Mouse (Mus musculus) embryonic facial prominence, embryonic 11.5 days (tissue): ENCODE measurements around the gene Kncn. TPM values are rescaled to one million over a fixed set of nuclear protein-coding genes. Genes with fewer than 3 reads are reported as not detected.

Experiments
- ATAC-seq: fragments of 200-750 bp; cut with Nextera tagmentation; replicated peaks from 2 replicates; pipeline ENCODE4 v1.8.0; 2017; ENCODE audit warnings: low read depth; ENCODE audit not compliant: insufficient number of reproducible peaks, low FRiP score, low TSS enrichment
- DNase-seq: peaks from one replicate; pipeline ENCODE4 v3.0.0-alpha.2; 2015; ENCODE audit warnings: low spot score
- H3K27ac ChIP-seq: fragments of 300-500 bp; sonication (generic); replicated peaks from 2 replicates; pipeline ENCODE4 v1.5.1; 2014; ENCODE audit warnings: mild to moderate bottlenecking, low read depth, low read length, control low read depth
- H3K27me3 ChIP-seq: fragments of 300-500 bp; sonication (generic); 2 replicates; pipeline ENCODE4 v1.6.1; 2014; ENCODE audit warnings: mild to moderate bottlenecking, low read length, moderate library complexity, mixed read lengths; ENCODE audit not compliant: control insufficient read depth, insufficient read depth
- H3K36me3 ChIP-seq: fragments of 300-500 bp; sonication (generic); replicated peaks from 2 replicates; pipeline ENCODE4 v1.6.1; 2014; ENCODE audit warnings: low read depth, mild to moderate bottlenecking, low read length, moderate library complexity, mixed read lengths; ENCODE audit not compliant: control insufficient read depth, insufficient read depth
- H3K4me1 ChIP-seq: fragments of 300-500 bp; sonication (generic); 2 replicates; pipeline ENCODE4 v1.6.1; 2014; ENCODE audit warnings: low read length, mixed read lengths; ENCODE audit not compliant: control insufficient read depth, insufficient read depth
- H3K4me2 ChIP-seq: fragments of 300-500 bp; sonication (generic); 2 replicates; pipeline ENCODE4 v1.6.1; 2014; ENCODE audit warnings: low read depth, mild to moderate bottlenecking, control low read depth, low read length, moderate library complexity
- H3K4me3 ChIP-seq: fragments of 300-500 bp; sonication (generic); 2 replicates; pipeline ENCODE4 v1.5.1; 2014; ENCODE audit warnings: low read depth, low read length, control low read depth
- H3K9ac ChIP-seq: fragments of 300-500 bp; sonication (generic); replicated peaks from 2 replicates; pipeline ENCODE4 v1.6.1; 2014; ENCODE audit warnings: mild to moderate bottlenecking, control low read depth, low read length
- H3K9me3 ChIP-seq: fragments of 300-500 bp; sonication (generic); replicated peaks from 2 replicates; pipeline ENCODE4 v1.6.1; 2016; ENCODE audit warnings: mild to moderate bottlenecking, low read length, inconsistent platforms, mixed read lengths; ENCODE audit not compliant: control insufficient read depth
- WGBS: fragments of 180-500 bp; shearing (Covaris S2); extraction: QIAGEN DNeasy Blood & Tissue Kit; methylation state at CpG from one replicate; pipeline ENCODE4 v1.1.7; 2014; 5-methylcytosine and 5-hydroxymethylcytosine counted together
- polyA plus RNA-seq: library from polyadenylated mRNA; unstranded; fragments of >200 nt; fragmentation: Nextera tagmentation; extraction: Ambion mirVana; gene quantifications from 2 replicates; pipeline ENCODE4 v1.2.1, GENCODE M21; 2014

Kncn gene
- not detected in 2 replicates for polyA plus RNA-seq

- Histone ChIP-seq H3K9ac (no peak within 1 kb of the TSS), H3K27me3 (no peaks in the 10 kb centered on the region), H3K4me3 (no peak within 1 kb of the TSS), H3K36me3 (no peaks in the 10 kb centered on the region), H3K27ac (no peak within 1 kb of the TSS), H3K4me2 (no peak within 1 kb of the TSS), H3K4me1 (no peaks in the 10 kb centered on the region), H3K9me3 (no peaks in the 10 kb centered on the region)
- 70% methylated on average over 6 of the region's 6 CpGs for WGBS
- ATAC-seq (no peak), DNase-seq (no peak)
These were observed at the start of gene Kncn for GRCm38 (mm10) chr4:115884022-115884421. Gene Kncn (plus strand): TSS chr4:115884400.

- Histone ChIP-seq H3K4me1 (no peaks in the 10 kb centered on the region), H3K9me3 (no peaks in the 10 kb centered on the region), H3K27ac (no peak overlapping the region), H3K27me3 (no peaks in the 10 kb centered on the region), H3K36me3 (no peaks in the 10 kb centered on the region), H3K4me3 (no peak overlapping the region), H3K9ac (no peak overlapping the region), H3K4me2 (no peak overlapping the region)
- 66% methylated on average over 2 of the region's 2 CpGs for WGBS
- DNase-seq (no peak), ATAC-seq (no peak)
These were observed 48.6 kb upstream of the Kncn start for GRCm38 (mm10) chr4:115835576-115835975.

- WGBS, result 79% methylated on average over 4 of the region's 4 CpGs
- DNase-seq, result no peak
- no peaks in the 10 kb centered on the region for H3K36me3 ChIP-seq
- H3K27ac ChIP-seq, result no peak overlapping the region
- no peak overlapping the region for H3K4me3 ChIP-seq
- H3K4me1 ChIP-seq, result no peaks in the 10 kb centered on the region
- no peaks in the 10 kb centered on the region for H3K9me3 ChIP-seq
- no peak overlapping the region for H3K4me2 ChIP-seq
- no peak for ATAC-seq
- H3K9ac ChIP-seq, result no peak overlapping the region
- H3K27me3 ChIP-seq, result no peaks in the 10 kb centered on the region
These were observed 46.0 kb upstream of the Kncn start for GRCm38 (mm10) chr4:115838196-115838595.

- H3K27ac ChIP-seq, result no peak within 1 kb of the TSS
- no peaks in the 10 kb centered on the region for H3K4me1 ChIP-seq
- peak within 1 kb of the TSS; percentile 61 for H3K4me2 ChIP-seq
- peak within 1 kb of the TSS; percentile 51 for H3K4me3 ChIP-seq
- ATAC-seq, result peak; percentile 80
- 2% methylated on average over 48 of the region's 51 CpGs for WGBS
- H3K36me3 ChIP-seq, result no peaks in the 10 kb centered on the region
- H3K27me3 ChIP-seq, result no peaks in the 10 kb centered on the region
- DNase-seq, result peak; percentile 96
- H3K9ac ChIP-seq, result peak within 1 kb of the TSS; percentile 61
- H3K9me3 ChIP-seq, result no peaks in the 10 kb centered on the region
These were observed 45.2 kb upstream of the Kncn start, which contains the start of gene Mknk1 for GRCm38 (mm10) chr4:115838696-115839641. Gene Mknk1 (plus strand): TSS chr4:115839198.

- WGBS, result 48% methylated on average over 4 of the region's 4 CpGs
- H3K4me3 ChIP-seq, result no peak overlapping the region; the same call in 1 of the 2 replicates
- ATAC-seq (no peak), DNase-seq (peak; percentile 28)
- no peaks in the 10 kb centered on the region for H3K4me1 ChIP-seq
- no peaks in the 10 kb centered on the region for H3K9me3 ChIP-seq
- no peaks in the 10 kb centered on the region for H3K27me3 ChIP-seq
- H3K36me3 ChIP-seq, result no peaks in the 10 kb centered on the region
- no peak overlapping the region for H3K27ac ChIP-seq
- no peak overlapping the region for H3K9ac ChIP-seq
- no peak overlapping the region for H3K4me2 ChIP-seq
These were observed 44.2 kb upstream of the Kncn start for GRCm38 (mm10) chr4:115839956-115840355.

- H3K9ac ChIP-seq, result no peak overlapping the region
- no peak for DNase-seq
- 91% methylated on average over 4 of the region's 4 CpGs for WGBS
- H3K27me3 ChIP-seq, result no peaks in the 10 kb centered on the region
- no peak overlapping the region for H3K27ac ChIP-seq
- no peaks in the 10 kb centered on the region for H3K36me3 ChIP-seq
- H3K9me3 ChIP-seq, result no peaks in the 10 kb centered on the region
- H3K4me2 ChIP-seq, result no peak overlapping the region
- no peak overlapping the region for H3K4me3 ChIP-seq
- no peak for ATAC-seq
- H3K4me1 ChIP-seq, result no peaks in the 10 kb centered on the region
These were observed 43.4 kb upstream of the Kncn start for GRCm38 (mm10) chr4:115840842-115841241.

GRCm38 (mm10) chr4:115846656-115847055 is 37.5 kb upstream of the Kncn start:
- Histone ChIP-seq H3K9ac (no peak overlapping the region), H3K4me2 (no peak overlapping the region), H3K4me3 (no peak overlapping the region), H3K36me3 (no peaks in the 10 kb centered on the region), H3K9me3 (no peaks in the 10 kb centered on the region), H3K27me3 (no peaks in the 10 kb centered on the region), H3K27ac (no peak overlapping the region), H3K4me1 (no peaks in the 10 kb centered on the region)
- ATAC-seq, result no peak
- 43% methylated on average over 2 of the region's 2 CpGs for WGBS
- DNase-seq, result peak; percentile 25

GRCm38 (mm10) chr4:115847377-115847776 is 36.8 kb upstream of the Kncn start:
- H3K27ac ChIP-seq, result no peak overlapping the region
- H3K4me1 ChIP-seq, result no peaks in the 10 kb centered on the region
- 57% methylated on average over 5 of the region's 5 CpGs for WGBS
- H3K36me3 ChIP-seq, result no peaks in the 10 kb centered on the region
- no peak overlapping the region for H3K4me2 ChIP-seq
- H3K9me3 ChIP-seq, result no peaks in the 10 kb centered on the region
- H3K9ac ChIP-seq, result no peak overlapping the region
- H3K4me3 ChIP-seq, result no peak overlapping the region
- no peak for DNase-seq
- H3K27me3 ChIP-seq, result no peaks in the 10 kb centered on the region
- no peak for ATAC-seq
